Mouse (Mus musculus): ENCODE measurements at regions not wholly inside any gene's neighbourhood (a gene's known extent, or its start where the extent isn't known, plus 50 kb on each side); places are given as distances from the start of the nearest gene placed in this dataset.
A peak's percentile ranks its signal among the peaks of the same experiment; 100 is the strongest.

DNA sequence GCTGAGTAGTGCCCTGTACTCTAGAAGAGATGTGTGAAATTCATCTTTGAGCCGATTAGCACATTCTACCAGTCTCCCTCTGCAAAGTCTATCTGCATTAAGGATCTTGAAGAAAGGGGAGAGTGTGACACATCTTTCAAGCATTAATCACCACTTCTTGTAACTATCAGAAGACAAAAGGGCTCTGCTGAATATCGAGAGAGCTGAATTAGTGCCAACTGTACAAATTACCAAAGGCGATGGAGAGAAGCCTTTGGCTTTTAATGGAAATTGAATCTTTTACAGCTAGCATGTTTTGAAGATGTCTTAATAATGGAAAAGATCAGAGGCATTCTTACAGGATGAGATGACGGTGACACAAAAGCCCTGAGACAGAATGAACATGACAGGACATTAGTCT, 97.2 kb upstream of the Pam start:
- no peak for DNase-seq (ENCODE audit: low read depth, low spot score)

DNA sequence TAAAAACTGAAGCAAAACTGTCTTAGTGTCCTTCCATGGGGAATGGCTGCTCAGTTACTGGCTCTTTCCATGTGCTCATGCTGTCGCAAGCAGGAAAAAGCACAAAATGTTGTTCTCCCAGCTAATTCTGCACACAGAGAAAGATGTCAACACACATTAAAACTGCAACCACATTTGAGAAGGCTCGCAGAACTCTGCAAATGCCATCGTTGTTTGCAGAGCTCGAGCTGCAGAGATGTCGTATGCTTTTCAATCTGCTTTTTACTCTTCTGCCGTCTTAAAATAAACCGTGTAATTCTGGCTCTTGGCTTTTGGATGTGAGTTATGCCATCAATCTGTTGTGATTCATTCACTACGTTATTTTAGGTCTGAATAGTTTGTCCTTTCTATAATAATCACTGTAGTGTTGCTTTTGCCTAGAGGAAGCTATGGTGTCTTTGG, 96.6 kb upstream of the Pam start:
- no peak for DNase-seq (ENCODE audit: low read depth, low spot score)

DNA sequence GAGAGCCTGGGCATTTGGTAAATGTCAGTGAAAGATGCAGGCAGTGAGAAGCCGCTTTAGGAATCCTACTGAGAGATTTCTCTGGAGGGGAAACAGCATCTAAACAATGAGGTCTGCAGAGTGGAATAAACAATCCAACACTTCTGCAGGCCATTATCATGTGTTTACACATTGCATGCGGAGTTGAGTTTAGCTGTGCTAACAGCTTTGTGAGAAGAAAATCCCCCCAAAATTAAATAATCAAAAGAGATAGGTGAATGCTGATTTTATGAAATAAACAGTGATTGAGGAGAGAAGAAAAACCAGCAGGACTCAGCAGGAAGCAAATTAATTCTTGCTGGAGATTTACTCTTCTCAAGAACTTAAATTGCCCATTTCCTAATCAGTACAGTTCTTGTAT, 95.9 kb upstream of the Pam start:
- no peak for DNase-seq (ENCODE audit: low read depth, low spot score)

DNA sequence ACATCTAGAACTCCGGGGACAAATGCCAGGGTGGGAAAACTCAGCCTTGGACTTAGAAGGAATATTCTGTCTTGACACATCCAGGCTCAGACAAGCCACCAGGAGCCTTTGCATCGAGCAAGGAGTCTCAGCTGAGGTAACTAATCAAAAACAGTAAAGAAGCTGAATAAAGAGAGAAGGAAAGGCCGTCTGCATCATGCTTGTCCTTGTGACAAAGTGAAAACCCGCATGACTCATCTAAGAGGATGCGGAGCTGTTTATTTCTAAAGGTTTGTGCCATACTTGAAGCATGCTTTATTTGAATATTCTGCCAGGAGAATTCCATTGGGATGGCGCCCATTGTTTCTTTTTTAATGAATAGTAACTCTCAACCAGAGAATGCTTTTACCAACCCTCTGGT, 95.3 kb upstream of the Pam start:
- DNase-seq (ENCODE audit: low read depth, low spot score), result no peak

DNA sequence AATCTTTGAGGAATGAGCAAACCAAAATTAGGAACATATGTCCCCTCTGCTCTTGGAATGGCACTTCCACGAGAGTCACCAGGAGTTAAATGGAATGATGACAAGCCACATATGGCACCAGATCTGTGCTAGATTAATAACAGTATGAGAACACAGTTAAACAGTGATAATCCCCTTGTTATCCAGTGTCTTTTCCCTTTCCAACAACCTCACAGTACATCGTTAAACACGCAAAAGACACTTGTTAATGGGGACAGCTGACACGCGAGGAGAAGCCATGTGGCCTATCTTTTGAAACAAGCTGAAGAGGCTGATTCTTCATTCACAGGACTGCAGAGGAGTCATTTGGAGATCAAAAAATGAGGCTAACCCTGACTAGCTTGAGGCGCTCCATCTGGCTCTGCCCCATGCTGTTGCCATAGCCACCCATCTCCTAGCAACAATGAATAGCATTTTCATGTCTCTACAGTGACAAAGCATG, 94.6 kb upstream of the Pam start:
- DNase-seq (ENCODE audit: low read depth, low spot score), result peak; percentile 51

DNA sequence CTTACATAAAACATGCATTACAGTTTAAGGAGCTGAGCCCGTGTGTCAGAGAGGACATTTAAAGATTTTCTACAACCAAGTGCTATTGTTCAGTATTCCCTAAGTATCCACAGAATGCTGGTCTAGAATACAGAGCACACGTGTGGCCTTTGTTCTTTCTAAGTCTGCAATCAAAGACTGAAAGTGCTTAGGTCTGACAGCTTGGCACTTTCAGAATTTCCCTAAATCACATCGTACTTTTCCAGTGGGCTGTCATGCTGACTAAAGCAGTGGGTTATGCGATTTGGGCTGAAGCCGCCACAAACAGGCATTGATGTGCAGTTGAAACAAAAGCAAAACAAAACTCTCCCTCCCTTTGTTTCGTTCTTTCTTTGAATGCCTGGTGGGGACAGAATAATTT, 84.9 kb upstream of the Pam start:
- no peak for DNase-seq (ENCODE audit: low read depth, low spot score)

DNA sequence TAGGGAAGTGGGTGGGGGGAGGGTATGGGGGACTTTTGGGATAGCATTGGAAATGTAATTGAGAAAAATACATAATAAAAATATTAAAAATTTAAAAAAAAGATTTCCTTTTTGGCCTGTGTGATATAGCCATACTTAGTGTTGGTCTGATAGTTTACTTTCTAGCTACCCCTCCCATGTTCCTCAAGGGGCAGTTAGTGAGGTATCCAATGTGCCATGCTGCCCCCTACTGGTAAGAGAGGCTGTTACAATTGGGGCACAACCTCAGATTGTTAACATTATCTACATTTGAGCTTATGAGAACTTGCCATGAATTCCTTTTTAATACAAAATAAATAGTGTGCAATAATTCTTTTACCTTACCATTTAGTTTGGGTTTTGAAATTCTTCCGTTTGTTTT, 83.6 kb upstream of the Pam start:
- DNase-seq (ENCODE audit: low read depth, low spot score), result no peak

DNA sequence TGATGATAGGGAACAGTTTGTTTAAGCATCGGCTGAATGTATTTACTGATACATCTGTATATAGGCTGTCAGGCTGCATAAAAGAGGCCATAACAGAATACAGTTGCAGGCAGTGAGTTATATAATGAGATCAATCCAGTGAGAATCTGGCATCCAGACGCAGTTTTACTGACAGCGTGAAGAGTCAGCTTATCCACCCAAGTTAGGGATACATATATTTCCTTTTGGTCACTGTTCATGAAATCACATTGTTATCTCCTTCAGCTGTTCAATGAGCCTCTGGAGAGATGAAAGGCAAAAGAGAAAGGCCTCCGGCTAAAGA, 79.3 kb upstream of the Pam start:
- DNase-seq (ENCODE audit: low read depth, low spot score), result no peak

DNA sequence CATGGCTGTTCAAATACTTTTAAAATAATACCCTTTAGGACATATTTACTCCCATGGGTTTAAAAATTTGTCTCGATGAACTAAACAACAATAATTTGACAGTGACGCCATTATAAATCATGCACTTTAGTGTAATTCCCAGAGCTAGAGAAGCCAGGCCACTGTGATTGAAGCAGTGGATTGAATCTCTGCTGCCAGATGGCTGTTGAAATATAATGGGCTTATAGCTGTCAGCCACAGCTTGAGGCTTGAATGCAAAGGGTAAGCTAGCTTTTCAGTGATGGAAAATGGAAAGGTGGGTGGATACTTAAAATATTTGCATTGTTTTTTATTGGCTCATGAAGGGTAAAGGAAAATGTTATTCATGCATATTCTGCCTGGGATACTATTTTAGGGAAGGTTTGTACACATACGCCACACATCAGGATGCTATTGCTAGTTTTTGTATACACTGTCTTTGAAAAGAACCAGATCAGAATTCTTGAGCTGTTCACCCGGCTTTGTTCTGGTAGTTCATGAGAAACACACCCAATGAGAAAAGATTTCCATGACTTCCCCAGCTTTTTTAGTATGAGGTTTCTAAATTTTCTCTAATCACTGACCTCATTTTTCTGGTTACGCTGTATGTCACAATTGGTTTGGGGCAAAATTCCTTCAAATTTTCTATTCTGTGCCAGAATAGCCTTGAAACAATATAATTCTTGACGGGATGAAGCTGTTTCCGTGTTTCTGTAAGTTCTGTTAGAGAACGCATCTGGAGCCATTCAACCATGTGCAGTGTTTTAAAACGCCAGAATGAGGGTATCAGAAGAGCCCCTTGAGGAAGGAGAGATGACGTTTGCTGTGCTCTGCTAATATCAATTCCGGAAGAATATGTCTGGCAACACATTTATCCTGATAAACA, 78.7 kb upstream of the Pam start:
- no peak for DNase-seq (ENCODE audit: low read depth, low spot score)

DNA sequence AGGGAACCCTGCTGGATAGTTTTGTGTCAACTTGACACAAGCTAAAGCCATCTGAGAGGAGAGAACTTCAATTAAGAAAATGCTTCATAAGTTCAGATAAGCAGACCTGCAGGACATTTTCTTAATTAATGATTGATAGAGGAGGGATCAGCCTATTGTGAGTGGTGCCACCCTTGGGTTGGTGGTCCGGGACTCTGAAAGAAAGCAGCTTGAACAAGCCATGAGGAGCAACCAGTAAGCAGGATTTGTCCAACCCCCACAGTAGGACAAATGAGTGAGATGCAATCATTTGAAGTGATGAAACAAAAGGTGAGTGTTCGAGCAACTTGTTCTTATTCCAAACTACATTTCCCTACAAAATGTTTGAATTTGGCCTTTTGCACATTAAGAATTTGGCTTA, 78.0 kb upstream of the Pam start:
- DNase-seq (ENCODE audit: low read depth, low spot score), result no peak

DNA sequence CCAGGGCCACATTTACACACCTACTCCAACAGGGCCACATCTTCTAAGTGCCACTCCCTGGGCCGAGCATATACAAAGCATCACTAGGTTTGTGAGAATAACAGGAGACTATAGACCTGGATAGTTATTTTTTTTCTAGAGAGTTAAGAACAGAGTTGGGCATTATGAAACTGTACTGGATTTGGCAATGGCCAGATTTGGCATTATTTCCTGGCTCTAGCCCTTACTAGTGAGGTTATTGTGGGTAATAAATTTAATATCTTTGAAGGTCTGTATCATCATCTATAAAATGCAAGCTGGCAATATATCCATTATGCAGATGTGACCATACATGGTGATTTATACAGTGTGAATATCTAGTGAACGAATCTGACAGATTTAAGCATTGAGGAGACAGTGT, 75.8 kb upstream of the Pam start:
- DNase-seq (ENCODE audit: low read depth, low spot score), result no peak

DNA sequence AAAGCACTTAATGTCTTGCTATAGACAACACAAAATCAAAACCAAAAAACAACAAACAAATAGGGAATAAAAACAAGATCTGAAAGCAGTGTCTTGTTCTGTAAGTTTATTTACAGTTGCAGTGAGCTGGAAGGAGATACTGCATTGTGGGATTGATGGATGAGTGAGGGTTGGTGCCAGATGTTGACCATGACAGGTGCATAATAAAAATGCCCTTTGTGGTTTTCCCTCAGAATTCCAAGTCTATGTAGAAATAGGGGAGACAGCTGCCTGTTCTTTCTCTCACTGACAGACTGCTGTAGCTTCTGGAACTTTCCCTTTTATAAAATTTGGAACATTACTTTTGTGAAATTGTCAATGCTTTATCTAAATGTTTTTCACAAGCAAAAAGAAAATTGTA, 73.9 kb upstream of the Pam start:
- no peak for DNase-seq (ENCODE audit: low read depth, low spot score)

DNA sequence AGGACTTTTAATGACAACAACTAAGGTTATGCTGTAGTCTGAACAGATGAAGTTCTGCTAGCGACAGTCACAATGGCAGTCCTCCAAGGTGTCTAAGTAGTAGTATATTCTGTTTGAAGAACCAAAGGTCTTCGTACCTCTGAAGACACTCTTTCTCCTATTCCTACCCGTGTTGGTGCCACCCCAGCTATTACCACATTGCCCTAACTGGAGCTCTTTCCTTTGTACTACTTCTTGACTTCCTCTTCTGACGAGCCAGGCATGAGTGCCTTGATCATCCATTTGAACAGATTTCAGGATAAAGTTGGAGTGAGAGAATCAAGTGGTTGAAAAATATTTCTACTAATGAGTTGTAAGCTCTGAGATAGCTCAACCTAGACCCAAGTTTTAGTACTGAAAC, 72.4 kb upstream of the Pam start:
- no peak for DNase-seq (ENCODE audit: low read depth, low spot score)

DNA sequence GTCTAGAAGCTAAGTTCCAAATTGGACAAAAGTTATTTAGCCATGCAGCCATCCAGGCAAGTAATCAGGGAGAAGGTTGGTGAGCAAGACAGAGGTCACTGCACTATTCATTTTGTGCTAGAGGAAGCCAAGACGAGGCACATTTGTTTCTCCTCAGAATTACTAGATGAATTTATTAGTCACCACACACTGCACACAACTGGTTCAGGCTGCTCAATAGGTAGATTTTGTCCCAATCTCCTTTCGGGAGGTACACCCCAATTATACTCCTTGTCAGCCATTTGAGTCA, 67.1 kb upstream of the Pam start:
- DNase-seq (ENCODE audit: low read depth, low spot score), result no peak

DNA sequence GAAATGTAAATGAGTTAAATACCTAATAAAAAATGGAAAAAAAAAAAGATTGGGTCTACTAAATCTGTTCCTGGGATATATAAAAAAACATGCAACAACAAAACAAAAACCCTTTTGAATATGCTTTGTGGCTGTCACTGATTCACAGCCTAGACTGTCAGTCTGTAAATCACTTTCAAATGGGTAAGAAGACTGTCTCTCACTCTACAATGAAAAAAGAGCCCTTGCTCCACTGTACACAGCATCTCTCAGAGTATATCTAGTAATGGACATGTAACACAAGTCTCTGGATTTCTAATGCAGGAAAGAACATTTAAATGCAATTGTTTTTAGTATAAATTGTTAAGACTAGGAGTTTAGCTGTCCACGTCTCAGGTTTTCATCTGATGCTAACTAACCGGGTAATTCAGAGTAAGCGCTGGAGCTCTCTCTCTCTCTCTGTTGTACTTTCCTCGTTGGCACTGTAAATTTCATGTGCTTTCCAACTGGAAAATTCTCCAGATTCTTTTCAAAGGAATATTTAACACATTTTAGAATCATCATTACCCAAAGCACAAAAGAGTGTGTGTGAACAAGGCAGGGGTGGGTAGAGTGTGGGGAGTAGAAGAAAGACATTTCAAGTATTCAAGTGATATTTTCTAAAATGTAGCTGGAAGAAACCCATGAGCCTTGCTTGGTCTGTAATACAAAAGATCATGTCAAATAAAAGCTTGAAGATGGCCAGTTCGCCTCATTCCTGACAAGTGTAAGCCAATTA, 66.6 kb upstream of the Pam start:
- no peak for DNase-seq (ENCODE audit: low read depth, low spot score)

DNA sequence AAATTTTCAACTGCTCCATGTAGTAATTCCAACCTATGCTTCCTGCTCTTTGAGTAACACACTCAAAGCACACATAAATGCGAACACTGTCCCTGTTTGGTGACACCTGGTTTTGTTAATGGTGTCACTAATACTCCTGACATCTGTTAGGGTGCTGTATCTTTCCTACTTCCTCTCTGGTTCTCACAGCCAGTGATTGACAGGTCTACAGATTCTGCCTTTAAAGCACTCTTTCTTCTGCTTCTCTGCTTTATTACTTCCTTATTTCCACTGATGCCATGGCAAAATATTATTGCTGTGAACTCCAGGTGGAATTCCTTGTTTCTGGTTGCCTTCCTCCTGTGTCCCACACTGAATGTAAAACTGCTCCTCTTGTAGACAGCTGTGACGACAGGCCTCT, 63.5 kb upstream of the Pam start:
- DNase-seq (ENCODE audit: low read depth, low spot score), result no peak

DNA sequence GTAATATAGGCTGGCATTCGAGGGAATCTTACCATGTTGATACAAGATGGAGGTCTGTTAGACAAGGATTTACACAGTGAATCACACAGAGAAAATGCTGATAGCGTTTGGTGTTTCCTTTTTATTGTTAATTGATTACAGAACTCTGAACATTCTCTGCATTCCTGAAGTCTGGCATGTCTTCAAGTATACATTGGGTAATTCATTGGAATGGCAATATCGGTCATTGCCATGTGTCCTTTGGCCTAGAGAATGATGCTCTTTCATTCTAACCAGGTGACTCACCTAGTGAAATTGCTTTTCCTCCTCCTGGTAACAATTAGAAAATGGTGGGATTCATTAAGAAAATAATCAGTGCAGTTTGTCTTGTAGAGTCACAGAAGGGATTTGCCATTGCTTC, 51.9 kb upstream of the Pam start:
- DNase-seq (ENCODE audit: low read depth, low spot score), result no peak
